Mouse (Mus musculus): Measurements from ENCODE around the gene Zfp599.
A peak's percentile ranks its signal among the peaks of the same experiment; 100 is the strongest.

DNA sequence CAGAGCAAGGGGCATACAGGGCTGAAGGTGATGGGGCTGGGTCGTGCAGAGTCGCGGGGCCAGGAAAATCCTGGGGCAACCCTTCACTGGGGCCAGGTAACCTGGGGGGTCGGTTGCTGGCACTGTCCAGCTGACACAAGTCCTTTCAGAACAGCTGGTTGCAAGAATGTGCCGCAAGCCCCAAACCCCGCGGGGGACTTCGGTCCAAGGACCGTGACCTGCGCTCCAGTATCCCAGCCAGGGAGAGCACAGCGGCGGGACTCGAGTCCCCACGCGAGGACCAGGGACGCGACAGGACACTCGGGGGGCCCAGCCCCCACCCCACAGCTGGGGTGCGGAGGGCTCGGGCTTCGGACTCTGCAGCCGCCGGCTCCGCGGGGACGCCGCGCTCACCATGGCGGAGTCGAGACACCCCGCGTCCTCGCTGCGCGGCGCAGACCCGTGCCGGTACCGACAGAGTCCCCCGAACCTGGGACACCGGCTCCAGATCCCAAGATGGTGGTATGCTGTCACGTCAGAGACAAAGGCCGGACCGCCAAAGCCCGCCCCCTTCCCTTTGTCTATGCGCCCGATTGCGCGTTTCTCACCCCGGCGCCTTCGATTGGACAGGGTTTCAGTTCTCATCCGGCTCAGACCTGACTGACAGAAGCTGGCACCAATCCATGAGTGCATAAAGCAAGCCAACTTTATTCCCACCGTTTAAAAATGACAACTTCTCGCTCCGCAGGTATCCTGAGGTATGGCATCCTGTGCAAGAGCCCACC, 47.6 kb upstream of the Zfp599 start, which contains the start of gene Zfp810:
- TF ChIP-seq CHD2 (IDR thresholded peaks at IDR 0.05; ENCODE audit: low read depth, low read length) (peak; percentile 87), ZC3H11A (IDR thresholded peaks at IDR 0.05; ENCODE audit: borderline replicate concordance, low read depth, low read length) (no peak), MAFK (IDR thresholded peaks at IDR 0.05; ENCODE audit: insufficient read depth, low read depth, low read length) (no peak), HCFC1 (IDR thresholded peaks at IDR 0.05; ENCODE audit: borderline replicate concordance, insufficient read depth, low read length) (no peak; the same call in 1 of the 2 replicates), ZNF384 (IDR thresholded peaks at IDR 0.05; ENCODE audit: low read depth, low read length) (no peak)

Measured in ES-E14 (cell line).